Mouse (Mus musculus): ENCODE measurements around the gene Mad2l1bp. TPM values are rescaled to one million over a fixed set of nuclear protein-coding genes. Genes with fewer than 3 reads are reported as not detected.

The Mad2l1bp gene
- total and polyA plus RNA-seq, 3 experiments, result 9.7 to 19.3 (median 16.3) TPM

DNA sequence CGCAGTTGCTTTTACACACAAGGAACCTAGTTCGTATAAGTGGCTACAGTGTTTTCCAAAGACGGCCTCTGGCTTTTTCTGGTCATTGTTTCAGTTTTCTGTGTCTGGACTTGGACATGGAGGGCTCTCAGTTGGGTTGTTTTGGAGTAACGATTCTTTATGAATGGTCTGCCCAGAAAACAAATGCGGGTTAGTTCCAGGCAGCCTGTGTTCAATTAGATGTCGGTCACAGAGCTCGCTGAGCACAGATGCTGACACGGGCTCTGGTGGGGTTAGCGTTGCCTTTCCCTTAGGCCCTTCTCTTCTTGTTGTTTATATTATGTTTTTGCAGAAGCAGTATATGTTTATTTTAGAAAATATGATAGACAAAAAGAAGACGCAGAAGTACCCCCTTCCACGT, 37.2 kb downstream of the Mad2l1bp start:
- H3K27me3 ChIP-seq (replicated peaks), result no peaks in the 10 kb centered on the region
- no peak overlapping the region for H3K27ac ChIP-seq (ENCODE audit: insufficient read depth, low read depth)
- H3K36me3 ChIP-seq (replicated peaks in 1 of 2; ENCODE audit: control insufficient read depth in 1 of 2, insufficient read depth in 1 of 2, low read length in 1 of 2), result peaks cover 39 to 78% of the 10 kb centered on the region in 2 experiments
- no peak overlapping the region for H3K9ac ChIP-seq (ENCODE audit: insufficient read depth, low read depth)
- peaks cover 2 to 15% of the 10 kb centered on the region in 2 experiments; a peak in 2 of 4 replicates for H3K4me1 ChIP-seq (ENCODE audit: control insufficient read depth in 1 of 2, insufficient read depth in 2 of 2)
- in situ Hi-C loops (cut with MboI; ENCODE audit: low pct_ligation_motif_present, low pct_unique_long_range_greater_than_20kb, low sequenced_read_pairs), result loop anchor here (10.0 kb wide), 1 partner anchor 381 kb away; the partner anchor contains the start of gene 1600014C23Rik
- no peak overlapping the region for H3K4me2 ChIP-seq (ENCODE audit: insufficient read depth, low read depth, poor library complexity, severe bottlenecking)
- TF ChIP-seq NRF1 (IDR thresholded peaks at IDR 0.05; ENCODE audit: low read depth, low read length) (no peak), CHD1 (IDR thresholded peaks at IDR 0.05; ENCODE audit: low read depth, low read length) (no peak), USF2 (conservative IDR thresholded peaks at IDR 0.05; ENCODE audit: low read depth, low read length) (no peak), TCF12 (IDR thresholded peaks at IDR 0.05; ENCODE audit: low read depth, low read length) (no peak), BHLHE40 (IDR thresholded peaks at IDR 0.05; ENCODE audit: low read depth, low read length) (no peak), USF1 (IDR thresholded peaks at IDR 0.05; ENCODE audit: low read depth, low read length) (no peak), JUND (conservative IDR thresholded peaks at IDR 0.05; ENCODE audit: low read depth, low read length) (no peak), ZMIZ1 (IDR thresholded peaks at IDR 0.05; ENCODE audit: low read depth, low read length) (no peak), SMC3 (IDR thresholded peaks at IDR 0.05; ENCODE audit: low read depth, low read length) (no peak), CHD2 (IDR thresholded peaks at IDR 0.05; ENCODE audit: low read length) (no peak), ZKSCAN1 (IDR thresholded peaks at IDR 0.05; ENCODE audit: borderline replicate concordance, low read depth, low read length) (no peak), MXI1 (IDR thresholded peaks at IDR 0.05; ENCODE audit: low read depth, low read length) (no peak), GABPA (IDR thresholded peaks at IDR 0.05; ENCODE audit: insufficient replicate concordance, low read depth, low read length) (no peak), ETS1 (conservative IDR thresholded peaks at IDR 0.05; ENCODE audit: low read depth, low read length) (no peak)
- H3K9me3 ChIP-seq (replicated peaks; ENCODE audit: low read length), result no peaks in the 10 kb centered on the region
- dilution Hi-C loops (cut with MboI; ENCODE audit: extremely low pct_ligation_motif_present, extremely low pct_unique_long_range_greater_than_20kb, low sequenced_read_pairs), result no loop called here
- H3K4me3 ChIP-seq (replicated peaks in 1 of 3; ENCODE audit: low read depth in 2 of 3, low read length in 2 of 3, poor library complexity in 1 of 3), result no peak overlapping the region
- DNase-seq (ENCODE audit: extremely low read depth), result no peak
- peaks cover 10% of the 10 kb centered on the region for H3K79me2 ChIP-seq (replicated peaks; ENCODE audit: control insufficient read depth, extremely low read depth, insufficient read depth, poor library complexity, severe bottlenecking)

DNA sequence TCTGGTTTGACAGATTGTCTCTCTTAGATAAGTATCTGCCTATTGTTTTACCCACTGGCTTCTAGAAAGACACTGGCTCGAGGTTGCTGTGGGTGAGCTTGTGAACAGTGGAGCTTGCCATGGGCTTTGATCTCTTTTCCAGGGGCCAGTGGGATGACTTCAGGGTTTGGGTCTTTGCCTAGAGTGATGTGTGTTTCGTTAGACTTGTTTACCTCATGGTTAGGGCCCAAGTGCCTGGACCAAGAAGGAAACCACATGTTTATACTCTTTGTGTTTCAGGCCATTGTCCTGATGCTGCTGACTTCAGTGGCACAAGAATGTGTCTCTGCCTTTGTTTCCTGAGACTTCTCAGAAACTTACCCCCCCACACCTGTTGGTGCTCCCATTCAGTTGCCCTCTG, 37.9 kb downstream of the Mad2l1bp start:
- H3K36me3 ChIP-seq (replicated peaks in 1 of 2; ENCODE audit: control insufficient read depth in 1 of 2, insufficient read depth in 1 of 2, low read length in 1 of 2), result peaks cover 39 to 77% of the 10 kb centered on the region in 2 experiments
- no peaks in the 10 kb centered on the region for H3K9me3 ChIP-seq (replicated peaks; ENCODE audit: low read length)
- no peak for DNase-seq (ENCODE audit: extremely low read depth)
- in situ Hi-C loops (cut with MboI; ENCODE audit: low pct_ligation_motif_present, low pct_unique_long_range_greater_than_20kb, low sequenced_read_pairs), result loop anchor here (10.0 kb wide), 1 partner anchor 381 kb away; the partner anchor contains the start of gene 1600014C23Rik
- H3K4me1 ChIP-seq (ENCODE audit: control insufficient read depth in 1 of 2, insufficient read depth in 2 of 2), result peaks cover 2 to 15% of the 10 kb centered on the region in 2 experiments; a peak in 2 of 4 replicates
- no peaks in the 10 kb centered on the region for H3K27me3 ChIP-seq (replicated peaks)
- H3K27ac ChIP-seq (ENCODE audit: insufficient read depth, low read depth), result no peak overlapping the region
- dilution Hi-C loops (cut with MboI; ENCODE audit: extremely low pct_ligation_motif_present, extremely low pct_unique_long_range_greater_than_20kb, low sequenced_read_pairs), result no loop called here
- no peak for TF ChIP-seq GABPA (IDR thresholded peaks at IDR 0.05; ENCODE audit: insufficient replicate concordance, low read depth, low read length)
- no peak for TF ChIP-seq POLR2A (IDR thresholded peaks at IDR 0.05; ENCODE audit: low read depth, low read length)
- TF ChIP-seq ETS1 (conservative IDR thresholded peaks at IDR 0.05; ENCODE audit: low read depth, low read length), result no peak
- no peak for TF ChIP-seq TBP (conservative IDR thresholded peaks at IDR 0.05; ENCODE audit: low read depth, low read length)
- TF ChIP-seq NELFE (IDR thresholded peaks at IDR 0.05; ENCODE audit: low read depth, low read length), result no peak
- no peak for TF ChIP-seq BHLHE40 (IDR thresholded peaks at IDR 0.05; ENCODE audit: low read depth, low read length)
- no peak for TF ChIP-seq MXI1 (IDR thresholded peaks at IDR 0.05; ENCODE audit: low read depth, low read length)
- TF ChIP-seq IRF4 (IDR thresholded peaks at IDR 0.05; ENCODE audit: low read depth, low read length), result no peak
- no peak for TF ChIP-seq SMC3 (IDR thresholded peaks at IDR 0.05; ENCODE audit: low read depth, low read length)
- no peak for TF ChIP-seq KAT2A (IDR thresholded peaks at IDR 0.05; ENCODE audit: insufficient replicate concordance, low read length)
- TF ChIP-seq CTCF (conservative IDR thresholded peaks at IDR 0.05 in 1 of 2, IDR thresholded peaks at IDR 0.05 in 1 of 2; ENCODE audit: low read depth in 2 of 2, low read length in 2 of 2), result no peak
- no peak for TF ChIP-seq CHD2 (IDR thresholded peaks at IDR 0.05; ENCODE audit: low read length)
- TF ChIP-seq MAX (IDR thresholded peaks at IDR 0.05; ENCODE audit: low read length), result no peak
- H3K9ac ChIP-seq (ENCODE audit: insufficient read depth, low read depth), result no peak overlapping the region
- H3K4me2 ChIP-seq (ENCODE audit: insufficient read depth, low read depth, poor library complexity, severe bottlenecking), result no peak overlapping the region
- H3K4me3 ChIP-seq (replicated peaks in 1 of 3; ENCODE audit: low read depth in 2 of 3, low read length in 2 of 3, poor library complexity in 1 of 3), result no peak overlapping the region
- H3K79me2 ChIP-seq (replicated peaks; ENCODE audit: control insufficient read depth, extremely low read depth, insufficient read depth, poor library complexity, severe bottlenecking), result peaks cover 11% of the 10 kb centered on the region

All from CH12.LX (cell line).